Mouse (Mus musculus): Measurements from ENCODE around the gene Gm12394.

Gm12394 gene

GRCm38 (mm10) chr4:42856671-42857070, at the start of gene Gm12394:
Gm12394 (minus strand) TSS chr4:42856771.
- in situ Hi-C loops (cut with MboI, MseI) = loop anchor here (10.0 kb wide), 1 partner anchor 332 kb away; the partner anchor contains the start of gene Fam205a2

GRCm38 (mm10) chr4:42904966-42905365, 48.4 kb upstream of the Gm12394 start:
- in situ Hi-C loops (cut with MboI, MseI) = no loop called here

GRCm38 (mm10) chr4:42904523-42904922, 48.0 kb upstream of the Gm12394 start:
- in situ Hi-C loops (cut with MboI, MseI) = no loop called here

- in situ Hi-C loops (cut with MboI, MseI) = no loop called here
Observed at GRCm38 (mm10) chr4:42903942-42904341, 47.4 kb upstream of the Gm12394 start.

GRCm38 (mm10) chr4:42902730-42903129, 46.2 kb upstream of the Gm12394 start:
- in situ Hi-C loops (cut with MboI, MseI) = no loop called here

- in situ Hi-C loops (cut with MboI, MseI) = no loop called here
Observed at GRCm38 (mm10) chr4:42902174-42902573, 45.6 kb upstream of the Gm12394 start.

- in situ Hi-C loops (cut with MboI, MseI) = no loop called here
Observed at GRCm38 (mm10) chr4:42900878-42901277, 44.3 kb upstream of the Gm12394 start.

- in situ Hi-C loops (cut with MboI, MseI) = no loop called here
Observed at GRCm38 (mm10) chr4:42898914-42899313, 42.3 kb upstream of the Gm12394 start.

- in situ Hi-C loops (cut with MboI, MseI) = no loop called here
Observed at GRCm38 (mm10) chr4:42895118-42895517, 38.5 kb upstream of the Gm12394 start.

GRCm38 (mm10) chr4:42891176-42891575, 34.6 kb upstream of the Gm12394 start:
- in situ Hi-C loops (cut with MboI, MseI) = no loop called here

- in situ Hi-C loops (cut with MboI, MseI) = no loop called here
Observed at GRCm38 (mm10) chr4:42888806-42889205, 32.2 kb upstream of the Gm12394 start.

- in situ Hi-C loops (cut with MboI, MseI) = no loop called here
Observed at GRCm38 (mm10) chr4:42886926-42887325, 30.4 kb upstream of the Gm12394 start.

- in situ Hi-C loops (cut with MboI, MseI) = no loop called here
Observed at GRCm38 (mm10) chr4:42880677-42880948, 24.0 kb upstream of the Gm12394 start.

GRCm38 (mm10) chr4:42879829-42880676, 23.5 kb upstream of the Gm12394 start:
- in situ Hi-C loops (cut with MboI, MseI) = no loop called here

GRCm38 (mm10) chr4:42877657-42878056, 21.1 kb upstream of the Gm12394 start:
- in situ Hi-C loops (cut with MboI, MseI) = no loop called here

- in situ Hi-C loops (cut with MboI, MseI) = no loop called here
Observed at GRCm38 (mm10) chr4:42876586-42877291, 20.2 kb upstream of the Gm12394 start.

- in situ Hi-C loops (cut with MboI, MseI) = loop anchor here (5.0 kb wide), 1 partner anchor 88 kb away; no protein-coding TSS in a partner anchor
Observed at GRCm38 (mm10) chr4:42874134-42874533, 17.6 kb upstream of the Gm12394 start, which contains the start of gene Fam205c. Fam205c (minus strand) TSS chr4:42874234.

- in situ Hi-C loops (cut with MboI, MseI) = loop anchor here (5.0 kb wide), 1 partner anchor 89 kb away; no protein-coding TSS in a partner anchor
Observed at GRCm38 (mm10) chr4:42872746-42873435, 16.3 kb upstream of the Gm12394 start.

- in situ Hi-C loops (cut with MboI, MseI) = loop anchor here (5.0 kb wide), 1 partner anchor 90 kb away; no protein-coding TSS in a partner anchor
Observed at GRCm38 (mm10) chr4:42872151-42872550, 15.6 kb upstream of the Gm12394 start.

- in situ Hi-C loops (cut with MboI, MseI) = loop anchor here (5.0 kb wide), 1 partner anchor 92 kb away; no protein-coding TSS in a partner anchor
Observed at GRCm38 (mm10) chr4:42870748-42871147, 14.2 kb upstream of the Gm12394 start.

GRCm38 (mm10) chr4:42868193-42868592, 11.6 kb upstream of the Gm12394 start:
- in situ Hi-C loops (cut with MboI, MseI) = loop anchor here (10.0 kb wide), 3 partner anchors 323 to 913 kb away; no protein-coding TSS in a partner anchor

GRCm38 (mm10) chr4:42867390-42867789, 10.8 kb upstream of the Gm12394 start:
- in situ Hi-C loops (cut with MboI, MseI) = loop anchor here (10.0 kb wide), 3 partner anchors 323 to 913 kb away; no protein-coding TSS in a partner anchor

All from regulatory T cell (primary cell).